Mouse (Mus musculus): ENCODE measurements at regions not wholly inside any gene's neighbourhood (a gene's known extent, or its start where the extent isn't known, plus 50 kb on each side); places are given as distances from the start of the nearest gene placed in this dataset.

GRCm38 (mm10) chr13:107795516-107795915 lies 248.7 kb upstream of the Smim15 start:
- TF ChIP-seq POLR2A (IDR thresholded peaks at IDR 0.05; ENCODE audit: extremely low read depth, insufficient read depth, low read length) (no peak), CTCF (IDR thresholded peaks at IDR 0.05; ENCODE audit: extremely low read depth, insufficient read depth, low read length) (no peak)

Measured in cortical plate, adult 2 months (tissue).